Mouse (Mus musculus): ENCODE results near the gene Maml1.

GRCm38 (mm10) chr11:50254010-50254580 is 38.0 kb downstream of the Maml1 start:
- TF ChIP-seq CTCF (IDR thresholded peaks at IDR 0.05; ENCODE audit: extremely low read depth, insufficient read length, insufficient replicate concordance, low read depth, low read length) = no peak
- TF ChIP-seq POLR2A (IDR thresholded peaks at IDR 0.05; ENCODE audit: low read depth, low read length) = no peak

Measured in small intestine, adult 2 months (tissue).